ENCODE assay signal across 25 mouse cellular contexts in the genomic region with DNA sequence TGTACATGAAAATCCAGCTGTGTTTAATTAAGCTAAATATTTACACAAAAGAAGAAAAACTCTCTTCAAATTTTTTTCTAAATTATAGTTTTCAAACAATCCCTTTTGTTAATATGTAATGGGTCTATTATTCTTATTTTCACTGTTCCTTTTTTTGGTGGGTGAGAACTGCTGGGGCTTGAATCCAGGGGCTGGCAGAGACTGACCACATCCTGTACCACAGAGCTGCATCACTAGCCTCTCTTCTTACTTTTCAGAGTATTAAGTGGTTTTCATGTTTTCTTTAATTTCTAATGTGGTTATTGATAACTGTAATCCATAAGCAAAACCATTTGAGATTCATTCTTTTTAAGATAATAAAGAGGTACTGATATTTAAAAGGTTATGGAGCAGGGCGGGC. TPM values are rescaled to one million over a fixed set of nuclear protein-coding genes. Genes with fewer than 3 reads are reported as not detected.
DNase-seq lines count a peak whose midpoint lies in the region; ATAC-seq and TF ChIP-seq lines count a peak whose summit lies in the region.
"Had no signal": no experiment of that assay in that cellular context is flagged by ENCODE, and none has a peak within 500 bp of the region (broad histone marks: within the 10 kb centered on the region; RNA-seq: fewer than 3 reads in every experiment).

No protein-coding gene starts in this region.

- ATAC-seq in lung, postnatal 0 days = no peak
- peak; percentile 72 for ATAC-seq in inflammation-experienced regulatory T-cells, adult 6 months
- no peak for ATAC-seq in kidney, embryonic 16.5 days (ENCODE audit: low FRiP score, low TSS enrichment)
- ATAC-seq in kidney, embryonic 14.5 days (ENCODE audit: low FRiP score, low TSS enrichment) = no peak
- ATAC-seq: midbrain, embryonic 13.5 days had no signal

- no peak overlapping the region for H3K4me2 ChIP-seq in lung, postnatal 0 days (replicated peaks; ENCODE audit: low read depth, low read length)
- H3K4me2 ChIP-seq in CH12.LX (ENCODE audit: insufficient read depth, low read depth, poor library complexity, severe bottlenecking) = no peak overlapping the region
- H3K4me2 ChIP-seq in kidney, embryonic 16.5 days (replicated peaks; ENCODE audit: low read depth, low read length) = no peak overlapping the region
- H3K4me2 ChIP-seq in kidney, embryonic 14.5 days (replicated peaks; ENCODE audit: low read depth, low read length) = no peak overlapping the region
- H3K4me2 ChIP-seq: embryonic facial prominence, embryonic 12.5 days; hindbrain, embryonic 14.5 days; liver, embryonic 15.5 days; lung, embryonic 15.5 days; midbrain, embryonic 13.5 days had no signal

- H3K4me1 ChIP-seq in lung, postnatal 0 days (ENCODE audit: insufficient read depth, low read depth, low read length) = no peaks in the 10 kb centered on the region; the same call in 1 of the 2 replicates
- peaks cover 0 to 27% of the 10 kb centered on the region in 2 experiments; a peak in 2 of 4 replicates for H3K4me1 ChIP-seq in CH12.LX (ENCODE audit: control insufficient read depth in 1 of 2, insufficient read depth in 2 of 2)
- peaks cover 15% of the 10 kb centered on the region; the same call in 1 of the 2 replicates for H3K4me1 ChIP-seq in kidney, embryonic 16.5 days (ENCODE audit: insufficient read depth, low read length)
- 0 out of 2 replicates have a peak, but pooled peaks cover 4% of the 10 kb centered on the region for H3K4me1 ChIP-seq in kidney, embryonic 14.5 days (ENCODE audit: control insufficient read depth, insufficient read depth, low read length)
- H3K4me1 ChIP-seq: limb, embryonic 10.5 days; liver, embryonic 15.5 days; megakaryocyte, embryonic 14.5 days had no signal

- dilution Hi-C loops in CH12.LX (cut with MboI; ENCODE audit: extremely low pct_ligation_motif_present, extremely low pct_unique_long_range_greater_than_20kb, low sequenced_read_pairs) = no loop called here

- no peak for TF ChIP-seq EP300 in lung, postnatal 0 days (IDR thresholded peaks at IDR 0.05)
- TF ChIP-seq EP300 in CH12.LX (IDR thresholded peaks at IDR 0.05; ENCODE audit: low read length) = peak; percentile 13; the same call in 1 of the 2 replicates

- no peak overlapping the region for H3K9ac ChIP-seq in lung, postnatal 0 days (replicated peaks; ENCODE audit: low read depth)
- H3K9ac ChIP-seq in CH12.LX (ENCODE audit: insufficient read depth, low read depth) = no peak overlapping the region
- H3K9ac ChIP-seq in kidney, embryonic 16.5 days (replicated peaks; ENCODE audit: low read length) = no peak overlapping the region
- H3K9ac ChIP-seq in kidney, embryonic 14.5 days (ENCODE audit: low read depth, low read length) = no peak overlapping the region
- H3K9ac ChIP-seq: embryonic facial prominence, embryonic 12.5 days; hindbrain, embryonic 14.5 days; liver, embryonic 15.5 days; lung, embryonic 15.5 days; midbrain, embryonic 13.5 days had no signal

- WGBS in lung, postnatal 0 days = 100% methylated on average over 1 of the region's 1 CpGs
- WGBS in kidney, embryonic 16.5 days = 96% methylated on average over 1 of the region's 1 CpGs
- WGBS in kidney, embryonic 14.5 days = 97% methylated on average over 1 of the region's 1 CpGs

- H3K27ac ChIP-seq in lung, postnatal 0 days (ENCODE audit: low read length) = no peak overlapping the region
- H3K27ac ChIP-seq in CH12.LX (ENCODE audit: insufficient read depth, low read depth) = no peak overlapping the region
- H3K27ac ChIP-seq in kidney, embryonic 16.5 days (ENCODE audit: low read length) = no peak overlapping the region
- no peak overlapping the region for H3K27ac ChIP-seq in kidney, embryonic 14.5 days (ENCODE audit: low read depth, low read length)
- H3K27ac ChIP-seq: embryonic facial prominence, embryonic 12.5 days; heart, adult 2 months; hindbrain, embryonic 14.5 days; limb, embryonic 10.5 days; liver, embryonic 15.5 days; lung, embryonic 15.5 days; midbrain, embryonic 13.5 days had no signal

- no peak for TF ChIP-seq CTCF in lung, postnatal 0 days (IDR thresholded peaks at IDR 0.05)
- TF ChIP-seq CTCF in CH12.LX (conservative IDR thresholded peaks at IDR 0.05 in 1 of 2, IDR thresholded peaks at IDR 0.05 in 1 of 2; ENCODE audit: low read depth in 2 of 2, low read length in 2 of 2) = no peak

- no peak overlapping the region for H3K4me3 ChIP-seq in lung, postnatal 0 days (ENCODE audit: low read depth, low read length)
- H3K4me3 ChIP-seq in CH12.LX (replicated peaks in 1 of 3; ENCODE audit: low read depth in 2 of 3, low read length in 2 of 3, poor library complexity in 1 of 3) = no peak overlapping the region
- no peak overlapping the region for H3K4me3 ChIP-seq in kidney, embryonic 16.5 days (ENCODE audit: low read length)
- no peak overlapping the region for H3K4me3 ChIP-seq in kidney, embryonic 14.5 days (ENCODE audit: low read length)
- H3K4me3 ChIP-seq: embryonic facial prominence, embryonic 12.5 days; heart, adult 2 months; limb, embryonic 10.5 days; liver, embryonic 15.5 days; lung, embryonic 15.5 days; megakaryocyte, embryonic 14.5 days; midbrain, embryonic 13.5 days had no signal

- no peaks in the 10 kb centered on the region for H3K27me3 ChIP-seq in lung, postnatal 0 days (replicated peaks; ENCODE audit: insufficient read depth, low read length)
- H3K27me3 ChIP-seq in CH12.LX (replicated peaks) = no peaks in the 10 kb centered on the region
- H3K27me3 ChIP-seq in kidney, embryonic 16.5 days (ENCODE audit: insufficient read depth, low read length) = no peaks in the 10 kb centered on the region
- H3K27me3 ChIP-seq in kidney, embryonic 14.5 days (ENCODE audit: control insufficient read depth, insufficient read depth, low read length) = no peaks in the 10 kb centered on the region
- H3K27me3 ChIP-seq: embryonic facial prominence, embryonic 12.5 days; liver, embryonic 15.5 days; lung, embryonic 15.5 days; megakaryocyte, embryonic 14.5 days; midbrain, embryonic 13.5 days had no signal

- TF ChIP-seq RAD21 in CH12.LX (IDR thresholded peaks at IDR 0.05; ENCODE audit: low read depth, low read length) = no peak

- TF ChIP-seq POLR2A in CH12.LX (IDR thresholded peaks at IDR 0.05; ENCODE audit: low read depth, low read length) = no peak

- H3K36me3 ChIP-seq in lung, postnatal 0 days (ENCODE audit: insufficient read depth, low read length) = no peaks in the 10 kb centered on the region
- peaks cover 0 to 2% of the 10 kb centered on the region in 2 experiments for H3K36me3 ChIP-seq in CH12.LX (replicated peaks in 1 of 2; ENCODE audit: control insufficient read depth in 1 of 2, insufficient read depth in 1 of 2, low read length in 1 of 2)
- H3K36me3 ChIP-seq in kidney, embryonic 16.5 days (ENCODE audit: insufficient read depth, low read length) = no peaks in the 10 kb centered on the region
- H3K36me3 ChIP-seq in kidney, embryonic 14.5 days (ENCODE audit: control insufficient read depth, insufficient read depth, low read length) = no peaks in the 10 kb centered on the region
- H3K36me3 ChIP-seq: embryonic facial prominence, embryonic 12.5 days; limb, embryonic 10.5 days; liver, embryonic 15.5 days; lung, embryonic 15.5 days; midbrain, embryonic 13.5 days had no signal

- no peaks in the 10 kb centered on the region for H3K9me3 ChIP-seq in lung, postnatal 0 days (ENCODE audit: low read length)
- H3K9me3 ChIP-seq in CH12.LX (replicated peaks; ENCODE audit: low read length) = no peaks in the 10 kb centered on the region
- no peaks in the 10 kb centered on the region for H3K9me3 ChIP-seq in kidney, embryonic 16.5 days (ENCODE audit: low read length)
- H3K9me3 ChIP-seq in kidney, embryonic 14.5 days (ENCODE audit: control insufficient read depth, low read length) = no peaks in the 10 kb centered on the region
- H3K9me3 ChIP-seq: embryonic facial prominence, embryonic 12.5 days; limb, embryonic 10.5 days; liver, embryonic 15.5 days; lung, embryonic 15.5 days; megakaryocyte, embryonic 14.5 days; midbrain, embryonic 13.5 days had no signal

- intact Hi-C loops in heart, postnatal 10 days (cut with DNase I) = no loop called here

- peak; percentile 13 for DNase-seq in lung, postnatal 36 days
- no peak for DNase-seq in lung, postnatal 0 days (ENCODE audit: low spot score)
- DNase-seq in CH12.LX (ENCODE audit: extremely low read depth) = peak; percentile 29
- DNase-seq in heart, postnatal 10 days = no peak
- DNase-seq: adrenal gland, postnatal 25 days; cerebellum, adult 9-11 months; gastrocnemius, postnatal 25 days; heart, adult 2 months; heart, postnatal 36 days; kidney, adult 2 months; layer of hippocampus, adult 9-11 months; liver; right cerebral cortex, postnatal 14 days; thymus, adult 18-20 months; thymus, postnatal 36 days had no signal

- in situ Hi-C loops in CH12.LX (cut with MboI; ENCODE audit: low pct_ligation_motif_present, low pct_unique_long_range_greater_than_20kb, low sequenced_read_pairs) = no loop called here

- H3K79me2 ChIP-seq in CH12.LX (replicated peaks; ENCODE audit: control insufficient read depth, extremely low read depth, insufficient read depth, poor library complexity, severe bottlenecking) = no peaks in the 10 kb centered on the region

TF ChIP-seq in CH12.LX, 34 proteins besides CTCF, POLR2A, EP300 and RAD21 (continues in another document):
- TF ChIP-seq TCF12 (IDR thresholded peaks at IDR 0.05; ENCODE audit: low read depth, low read length) (no peak), ETS1 (conservative IDR thresholded peaks at IDR 0.05; ENCODE audit: low read depth, low read length) (no peak), ELF1 (IDR thresholded peaks at IDR 0.05; ENCODE audit: low read depth, low read length) (no peak), HCFC1 (IDR thresholded peaks at IDR 0.05; ENCODE audit: low read depth, low read length) (no peak), ZKSCAN1 (IDR thresholded peaks at IDR 0.05; ENCODE audit: borderline replicate concordance, low read depth, low read length) (no peak), TBP (conservative IDR thresholded peaks at IDR 0.05; ENCODE audit: low read depth, low read length) (no peak), ZC3H11A (IDR thresholded peaks at IDR 0.05; ENCODE audit: low read depth, low read length) (no peak), MYC (IDR thresholded peaks at IDR 0.05; ENCODE audit: low read depth, low read length) (no peak), UBTF (IDR thresholded peaks at IDR 0.05; ENCODE audit: low read depth, low read length) (no peak), SIN3A (IDR thresholded peaks at IDR 0.05; ENCODE audit: low read length) (no peak), NELFE (IDR thresholded peaks at IDR 0.05; ENCODE audit: low read depth, low read length) (no peak), RCOR1 (conservative IDR thresholded peaks at IDR 0.05; ENCODE audit: low read depth, low read length) (no peak)

RNA-seq across cellular contexts. Expression of a gene that starts 19.0 kb away (rescaled TPM):
- 6.0 and 6.7 TPM in 2 replicates for polyA plus RNA-seq in lung, postnatal 0 days (2015; fragmentation: Nextera tagmentation; extraction: Ambion mirVana)
- total RNA-seq in CH12.LX (2012; rRNA removed) (3.8 and 4.6 TPM in 2 replicates), CH12.LX (2014; rRNA removed) (3.9 TPM in 2 replicates)
- polyA plus RNA-seq in CH12.LX (2012; ENCODE audit: insufficient read length, low read depth) = 14.3 and 16.1 TPM in 2 replicates
- 10 to 100 TPM; 15.5 to 29.8 (median 28.9) TPM for polyA plus RNA-seq in inflammation-experienced regulatory T-cells, adult 6 months (2017; shearing (Covaris generic))
- polyA plus RNA-seq in kidney, embryonic 16.5 days (2015; fragmentation: Nextera tagmentation; extraction: Ambion mirVana) = 16.9 and 19.2 TPM in 2 replicates
- total RNA-seq in heart, postnatal 10 days (2021) = 10 to 100 TPM; 25.0 to 31.3 TPM
- polyA plus RNA-seq in kidney, embryonic 14.5 days (2014; fragmentation: Nextera tagmentation; extraction: Ambion mirVana) = 35.7 and 39.4 TPM in 2 replicates

Comparison
In these comparisons a context has a peak if more than half of its experiments do, and no peak if none do; other contexts are left out.
1. DNase-seq: peak in lung, postnatal 36 days (single experiment) and CH12.LX (single experiment); none in lung, postnatal 0 days (single experiment) and heart, postnatal 10 days (0 of 2).